Mouse (Mus musculus): Measurements from ENCODE around the gene H2-M10.5. TPM values are rescaled to one million over a fixed set of nuclear protein-coding genes. Genes with fewer than 3 reads are reported as not detected.
"Not testable (repeated sequence)": the region's sequence is repeated elsewhere in the genome, so short reads cannot be mapped to it uniquely, and the experiment has no call there.

The H2-M10.5 gene
- total RNA-seq (2021), result not detected in 2 replicates
- long read RNA-seq, result 0 reads

GRCm38 (mm10) chr17:36772610-36773009 is at the start of gene H2-M10.5:
TSS of gene H2-M10.5 (plus strand) at chr17:36772910.
- DNase-seq, result not testable (repeated sequence)

- DNase-seq, result no peak
Observed at GRCm38 (mm10) chr17:36726046-36726445, 46.7 kb upstream of the H2-M10.5 start.

- DNase-seq, result no peak
Observed at GRCm38 (mm10) chr17:36763816-36764215, 8.9 kb upstream of the H2-M10.5 start.

GRCm38 (mm10) chr17:36764244-36764643 is 8.5 kb upstream of the H2-M10.5 start:
- DNase-seq, result peak; percentile 11

- not testable (repeated sequence) for DNase-seq
Observed at GRCm38 (mm10) chr17:36765403-36765802, 7.3 kb upstream of the H2-M10.5 start.

- no peak for DNase-seq
Observed at GRCm38 (mm10) chr17:36781533-36781932, 8.8 kb downstream of the H2-M10.5 start.

- DNase-seq, result peak; percentile 7
Observed at GRCm38 (mm10) chr17:36786483-36786886, 13.8 kb downstream of the H2-M10.5 start.

GRCm38 (mm10) chr17:36788351-36788750 is 15.6 kb downstream of the H2-M10.5 start:
- DNase-seq, result no peak

GRCm38 (mm10) chr17:36788801-36789200 is 16.1 kb downstream of the H2-M10.5 start:
- peak; percentile 55 for DNase-seq

GRCm38 (mm10) chr17:36799493-36799892 is 26.8 kb downstream of the H2-M10.5 start:
- DNase-seq, result no peak

- not testable (repeated sequence) for DNase-seq
Observed at GRCm38 (mm10) chr17:36799921-36800462, 27.3 kb downstream of the H2-M10.5 start.

GRCm38 (mm10) chr17:36811871-36812270 is 39.2 kb downstream of the H2-M10.5 start, which contains the start of gene H2-M10.6:
TSS of gene H2-M10.6 (plus strand) at chr17:36812171.
- DNase-seq, result no peak

- DNase-seq, result peak; percentile 51
Observed at GRCm38 (mm10) chr17:36824005-36824404, 51.3 kb downstream of the H2-M10.5 start.

- DNase-seq, result no peak
Observed at GRCm38 (mm10) chr17:36825525-36825924, 52.8 kb downstream of the H2-M10.5 start.

Other genes starting within 250 kb of the H2-M10.5 start
- not detected in 2 replicates for gene H2-M11, start 225.8 kb upstream of the H2-M10.5 start, total RNA-seq (2021)
- 0.30 TPM in 1 of 2 replicates, not detected in the other for gene H2-M9, start 130.2 kb upstream of the H2-M10.5 start, total RNA-seq (2021)
- not detected in 2 replicates for gene H2-M1, start 100.7 kb upstream of the H2-M10.5 start, total RNA-seq (2021)
- gene H2-M10.6, start 39.3 kb downstream of the H2-M10.5 start, total RNA-seq (2021), result not detected in 2 replicates
- 69.2 and 77.1 TPM in 2 replicates for gene Trim26, start 64.2 kb downstream of the H2-M10.5 start, total RNA-seq (2021)
- gene Trim15, start 94.3 kb downstream of the H2-M10.5 start, total RNA-seq (2021), result not detected in 2 replicates
- gene Trim10, start 96.7 kb downstream of the H2-M10.5 start, total RNA-seq (2021), result 0.27 and 0.67 TPM in 2 replicates
- gene Trim40, start 117.2 kb downstream of the H2-M10.5 start, total RNA-seq (2021), result 0.61 TPM in 1 of 2 replicates, not detected in the other
- gene Trim31, start 125.2 kb downstream of the H2-M10.5 start, total RNA-seq (2021), result not detected in 2 replicates
- 0.85 TPM in 1 of 2 replicates, not detected in the other for gene Rnf39, start 170.0 kb downstream of the H2-M10.5 start, total RNA-seq (2021)
- 78.7 and 85.4 TPM in 2 replicates for gene Ppp1r11, start 178.8 kb downstream of the H2-M10.5 start, total RNA-seq (2021)
- 33.8 and 41.3 TPM in 2 replicates for gene Znrd1, start 185.6 kb downstream of the H2-M10.5 start, total RNA-seq (2021)
- gene Znrd1as, start 185.7 kb downstream of the H2-M10.5 start, total RNA-seq (2021), result 16.5 and 21.2 TPM in 2 replicates
- gene 2410137M14Rik, start 208.3 kb downstream of the H2-M10.5 start, total RNA-seq (2021), result not detected in 2 replicates
- gene H2-M5, start 216.6 kb downstream of the H2-M10.5 start, total RNA-seq (2021), result not detected in 2 replicates
- 2.5 and 3.8 TPM in 2 replicates for gene Zfp57, start 228.3 kb downstream of the H2-M10.5 start, total RNA-seq (2021)